Mouse (Mus musculus) kidney, embryonic 16.5 days (tissue): Measurements from ENCODE around the gene Rbmxl1. TPM values are rescaled to one million over a fixed set of nuclear protein-coding genes. Genes with fewer than 3 reads are reported as not detected.
A peak's percentile ranks its signal among the peaks of the same experiment; 100 is the strongest.

Experiments used
- ATAC-seq: fragments of 200-750 bp; cut with Nextera tagmentation; 2 replicates; pipeline ENCODE4 v1.8.0; 2017; ENCODE audit warnings: moderate TSS enrichment; ENCODE audit not compliant: low FRiP score, low TSS enrichment
- H3K27ac ChIP-seq: fragments of 300-500 bp; sonication (generic); 2 replicates; pipeline ENCODE4 v1.5.1; 2014; ENCODE audit warnings: low read length
- H3K27me3 ChIP-seq: fragments of 300-500 bp; sonication (generic); 2 replicates; pipeline ENCODE4 v1.6.1; 2014; ENCODE audit warnings: low read length, control low read depth, mixed read lengths; ENCODE audit not compliant: insufficient read depth
- H3K36me3 ChIP-seq: fragments of 300-500 bp; sonication (generic); 2 replicates; pipeline ENCODE4 v1.6.1; 2014; ENCODE audit warnings: low read length, control low read depth, mixed read lengths; ENCODE audit not compliant: insufficient read depth
- H3K4me1 ChIP-seq: fragments of 300-500 bp; sonication (generic); 2 replicates; pipeline ENCODE4 v1.6.1; 2014; ENCODE audit warnings: low read length, control low read depth, mixed read lengths; ENCODE audit not compliant: insufficient read depth
- H3K4me2 ChIP-seq: fragments of 300-500 bp; sonication (generic); replicated peaks from 2 replicates; pipeline ENCODE4 v1.6.1; 2014; ENCODE audit warnings: low read depth, low read length
- H3K4me3 ChIP-seq: fragments of 300-500 bp; sonication (generic); 2 replicates; pipeline ENCODE4 v1.5.1; 2014; ENCODE audit warnings: mild to moderate bottlenecking, low read length
- H3K9ac ChIP-seq: fragments of 300-500 bp; sonication (generic); replicated peaks from 2 replicates; pipeline ENCODE4 v1.6.1; 2014; ENCODE audit warnings: low read length
- H3K9me3 ChIP-seq: fragments of 300-500 bp; sonication (generic); 2 replicates; pipeline ENCODE4 v1.6.1; 2016; ENCODE audit warnings: low read length, control low read depth
- WGBS: fragments of 180-500 bp; shearing (Covaris S2); extraction: QIAGEN DNeasy Blood & Tissue Kit; methylation state at CpG from one replicate; pipeline ENCODE4 v1.1.7; 2014; 5-methylcytosine and 5-hydroxymethylcytosine counted together
- polyA plus RNA-seq: library from polyadenylated mRNA; unstranded; fragments of >200 nt; fragmentation: Nextera tagmentation; extraction: Ambion mirVana; gene quantifications from 2 replicates; pipeline ENCODE4 v1.2.1, GENCODE M21; 2015

Gene Rbmxl1
- polyA plus RNA-seq, 1 experiment from 2014 or later: 234 TPM

DNA sequence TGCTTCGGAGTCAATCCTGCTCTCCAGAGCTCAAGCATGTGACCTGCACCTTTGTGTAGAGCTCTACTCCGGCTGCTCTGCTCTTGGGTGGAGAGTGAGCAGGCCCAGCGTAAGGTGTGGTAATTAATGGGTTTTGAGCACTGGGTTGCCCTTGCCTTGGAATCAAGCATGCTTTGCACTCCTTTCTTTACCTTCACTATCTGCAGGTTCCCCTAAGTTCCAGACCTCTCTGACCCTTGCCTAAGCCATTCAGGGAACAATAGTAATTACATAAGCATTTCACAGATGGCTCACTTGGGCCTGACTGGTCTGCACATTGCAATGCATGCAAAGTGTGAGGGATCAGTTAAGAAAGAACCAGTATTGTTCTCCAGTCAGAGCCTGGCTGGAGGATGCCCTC, 29.1 kb upstream of the Rbmxl1 start:
- H3K27me3 ChIP-seq: no peaks in the 10 kb centered on the region
- H3K4me2 ChIP-seq: no peak overlapping the region
- H3K4me1 ChIP-seq: no peaks in the 10 kb centered on the region
- H3K27ac ChIP-seq: no peak overlapping the region
- no peak overlapping the region for H3K4me3 ChIP-seq
- no peak overlapping the region for H3K9ac ChIP-seq
- no peak for ATAC-seq
- H3K9me3 ChIP-seq: no peaks in the 10 kb centered on the region
- WGBS: 90% methylated on average over 3 of the region's 3 CpGs
- H3K36me3 ChIP-seq: peaks cover 11% of the 10 kb centered on the region; the same call in 1 of the 2 replicates

DNA sequence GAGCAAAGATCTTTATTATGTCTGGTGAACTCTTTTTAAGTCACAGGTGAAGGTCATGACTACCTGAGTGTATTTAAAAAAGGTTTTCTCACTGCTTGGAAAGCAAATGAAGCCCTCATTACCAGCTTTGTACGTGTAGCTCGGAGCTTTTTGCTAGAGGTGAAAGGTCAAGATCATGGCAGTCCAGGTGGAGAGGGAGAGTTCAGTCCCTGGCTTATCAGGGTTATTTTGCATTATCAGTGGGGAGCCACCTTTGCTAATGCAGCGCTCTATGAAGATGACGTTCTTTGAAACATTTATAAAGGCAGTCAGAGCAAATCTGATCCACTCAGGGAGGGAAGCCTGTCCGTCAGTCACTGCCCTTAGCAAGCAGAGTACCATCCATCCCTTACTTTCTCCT, 28.0 kb upstream of the Rbmxl1 start:
- Histone ChIP-seq H3K4me1 (no peaks in the 10 kb centered on the region), H3K36me3 (peaks cover 8% of the 10 kb centered on the region; the same call in 1 of the 2 replicates), H3K27me3 (no peaks in the 10 kb centered on the region), H3K9ac (no peak overlapping the region), H3K27ac (no peak overlapping the region), H3K4me3 (no peak overlapping the region), H3K4me2 (no peak overlapping the region), H3K9me3 (no peaks in the 10 kb centered on the region)
- WGBS: 83% methylated on average over 5 of the region's 5 CpGs
- no peak for ATAC-seq

GRCm38 (mm10) chr8:78533981-78534380, 25.3 kb upstream of the Rbmxl1 start:
- H3K36me3 ChIP-seq: peaks cover 9% of the 10 kb centered on the region; the same call in 1 of the 2 replicates
- H3K9ac ChIP-seq: no peak overlapping the region
- no peaks in the 10 kb centered on the region for H3K9me3 ChIP-seq
- H3K27me3 ChIP-seq: no peaks in the 10 kb centered on the region
- no peak overlapping the region for H3K4me2 ChIP-seq
- H3K4me1 ChIP-seq: no peaks in the 10 kb centered on the region
- no peak for ATAC-seq
- no peak overlapping the region for H3K27ac ChIP-seq
- WGBS: 80% methylated on average over 6 of the region's 6 CpGs
- no peak overlapping the region for H3K4me3 ChIP-seq

DNA sequence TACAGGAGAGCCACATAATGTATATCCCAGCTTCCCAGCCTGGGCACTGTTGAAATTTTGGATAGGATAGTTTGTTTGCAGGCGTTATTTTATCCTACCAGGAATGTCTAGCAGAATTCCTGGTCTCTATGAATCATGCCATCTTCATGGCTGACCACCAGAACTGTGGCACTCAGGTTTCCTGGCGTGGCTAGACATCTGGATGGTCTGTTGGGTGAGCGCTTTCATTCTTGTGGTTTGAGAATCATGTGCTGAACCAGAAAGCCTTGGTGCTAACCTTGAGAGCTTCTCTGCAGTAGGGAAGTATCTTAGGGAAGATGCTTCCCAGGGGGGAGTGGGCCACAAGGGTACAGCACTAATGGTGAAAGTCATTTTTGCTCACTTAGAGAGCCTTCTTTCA, 6.4 kb upstream of the Rbmxl1 start:
- Histone ChIP-seq H3K27me3 (no peaks in the 10 kb centered on the region), H3K27ac (no peak overlapping the region), H3K4me3 (no peak overlapping the region), H3K9ac (no peak overlapping the region), H3K36me3 (peaks cover 14% of the 10 kb centered on the region), H3K9me3 (no peaks in the 10 kb centered on the region), H3K4me2 (no peak overlapping the region), H3K4me1 (peaks cover 4% of the 10 kb centered on the region; the same call in 1 of the 2 replicates)
- WGBS: 85% methylated on average over 3 of the region's 3 CpGs
- ATAC-seq: no peak

DNA sequence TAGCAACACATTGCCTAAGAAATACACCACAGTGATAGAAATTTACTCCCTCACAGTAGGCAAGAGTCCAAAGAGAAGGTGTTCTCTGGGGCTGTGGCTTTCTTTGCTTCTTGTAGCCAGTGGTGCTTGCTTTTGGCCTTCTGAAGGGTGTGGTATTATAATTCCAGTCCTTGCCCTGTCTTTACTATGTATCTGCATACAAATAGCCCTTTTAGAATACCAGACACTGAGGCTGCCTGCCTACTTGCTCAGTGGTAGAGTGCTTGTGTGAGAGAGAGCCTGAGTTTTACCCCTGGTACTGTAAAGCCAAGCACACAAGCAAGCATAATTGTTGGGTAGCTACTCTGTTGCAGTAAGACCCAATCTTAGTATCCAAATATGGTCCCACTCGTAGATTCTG, 6.0 kb upstream of the Rbmxl1 start:
- Histone ChIP-seq H3K4me3 (no peak overlapping the region), H3K4me1 (peaks cover 4% of the 10 kb centered on the region; the same call in 1 of the 2 replicates), H3K36me3 (peaks cover 14% of the 10 kb centered on the region), H3K4me2 (no peak overlapping the region), H3K27ac (no peak overlapping the region), H3K27me3 (no peaks in the 10 kb centered on the region), H3K9me3 (no peaks in the 10 kb centered on the region), H3K9ac (no peak overlapping the region)
- 79% methylated on average over 1 of the region's 1 CpGs for WGBS
- ATAC-seq: no peak

DNA sequence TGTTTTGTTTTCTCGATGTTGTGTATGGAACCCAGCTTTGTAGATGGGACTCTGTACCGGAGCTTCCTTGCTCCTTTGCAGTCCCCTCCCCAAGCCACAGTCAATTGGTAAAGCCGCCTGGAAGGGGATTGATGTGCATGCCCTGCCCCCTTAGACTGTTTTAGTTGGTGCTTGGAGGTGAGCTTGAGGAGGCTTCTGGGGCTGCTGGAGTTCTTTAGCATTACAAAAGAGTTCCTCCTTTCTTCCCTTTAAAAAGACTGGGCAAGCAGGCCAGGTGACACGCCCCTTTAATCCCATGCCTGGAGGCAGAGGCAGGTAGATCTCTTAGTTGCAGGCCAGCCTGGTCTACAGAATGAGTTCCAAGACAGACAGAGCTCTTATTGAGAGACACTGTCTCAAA, 4.4 kb upstream of the Rbmxl1 start:
- no peak for ATAC-seq
- Histone ChIP-seq H3K9me3 (no peaks in the 10 kb centered on the region), H3K4me1 (peaks cover 4% of the 10 kb centered on the region; the same call in 1 of the 2 replicates), H3K27ac (no peak overlapping the region), H3K4me3 (no peak overlapping the region), H3K36me3 (peaks cover 14% of the 10 kb centered on the region), H3K9ac (no peak overlapping the region), H3K4me2 (no peak overlapping the region), H3K27me3 (no peaks in the 10 kb centered on the region)
- 95% methylated on average over 4 of the region's 4 CpGs for WGBS

DNA sequence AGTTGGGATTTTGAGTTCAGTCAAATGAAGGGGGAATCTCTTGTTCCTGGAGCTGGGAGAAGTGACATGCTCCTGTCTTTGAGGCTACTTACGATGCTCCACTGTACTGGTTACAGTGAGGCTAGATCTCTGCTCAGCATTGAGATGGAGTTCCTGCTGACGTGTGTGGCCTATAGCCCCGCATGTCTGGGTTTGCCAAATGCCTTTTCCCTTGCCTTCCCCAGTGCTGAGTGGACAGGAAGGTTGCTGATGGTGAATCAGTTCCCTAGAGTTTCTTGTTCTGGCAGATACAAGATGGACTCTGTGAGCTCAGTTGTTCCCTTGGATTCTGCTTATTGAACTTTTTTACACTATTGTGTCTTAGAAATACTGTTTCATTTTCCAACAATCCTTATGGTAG, 2.2 kb upstream of the Rbmxl1 start:
- no peak for ATAC-seq
- Histone ChIP-seq H3K27me3 (no peaks in the 10 kb centered on the region), H3K4me2 (no peak overlapping the region), H3K9ac (0 out of 2 replicates have a peak overlapping the region, but pooled peaks have one; percentile 1), H3K4me3 (no peak overlapping the region), H3K36me3 (peaks cover 14% of the 10 kb centered on the region), H3K27ac (no peak overlapping the region), H3K4me1 (peaks cover 12% of the 10 kb centered on the region), H3K9me3 (no peaks in the 10 kb centered on the region)
- 73% methylated on average over 3 of the region's 3 CpGs for WGBS

DNA sequence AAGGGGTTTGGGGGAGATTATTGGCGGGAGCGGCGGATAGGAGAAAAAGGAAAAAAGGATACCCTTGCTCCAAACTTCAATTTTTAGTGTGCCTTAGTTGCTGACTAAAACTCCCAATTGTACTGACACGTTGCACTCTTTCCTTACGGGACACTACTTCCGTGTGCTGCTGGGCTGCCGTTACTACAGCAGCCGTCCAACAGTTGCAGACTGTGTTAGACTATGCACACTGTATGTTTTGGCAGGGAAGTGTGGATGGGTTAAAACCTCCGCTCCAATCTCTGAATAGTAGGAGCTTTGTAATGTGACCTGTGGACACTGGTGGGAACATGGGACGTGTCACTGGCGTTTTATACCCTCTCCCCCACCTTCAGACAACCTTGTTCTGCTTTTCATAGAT, 1.4 kb upstream of the Rbmxl1 start:
- Histone ChIP-seq H3K27ac (no peak overlapping the region), H3K9me3 (no peaks in the 10 kb centered on the region), H3K9ac (peak overlapping the region; percentile 99), H3K4me1 (peaks cover 12% of the 10 kb centered on the region), H3K27me3 (no peaks in the 10 kb centered on the region), H3K36me3 (peaks cover 12% of the 10 kb centered on the region), H3K4me2 (peak overlapping the region; percentile 96), H3K4me3 (peak overlapping the region; percentile 84)
- ATAC-seq: 0 out of 2 replicates have a peak, but pooled peaks have one; percentile 35
- 0% methylated on average over 11 of the region's 11 CpGs for WGBS

- 0% methylated on average over 51 of the region's 51 CpGs for WGBS
- H3K27me3 ChIP-seq: no peaks in the 10 kb centered on the region
- H3K9ac ChIP-seq: peak within 1 kb of the TSS; percentile 99
- H3K4me3 ChIP-seq: peak within 1 kb of the TSS; percentile 84
- peaks cover 12% of the 10 kb centered on the region for H3K4me1 ChIP-seq
- H3K9me3 ChIP-seq: no peaks in the 10 kb centered on the region
- peak within 1 kb of the TSS; percentile 96 for H3K4me2 ChIP-seq
- H3K27ac ChIP-seq: peak within 1 kb of the TSS; percentile 97
- H3K36me3 ChIP-seq: peaks cover 18% of the 10 kb centered on the region
- peak; percentile 97 for ATAC-seq
Measured at GRCm38 (mm10) chr8:78509273-78510031, 754 bp upstream of the Rbmxl1 start, which contains the start of gene Slc10a7. Gene Slc10a7, plus strand, starts transcription at chr8:78509346.
